Mouse (Mus musculus): ENCODE measurements at regions not wholly inside any gene's neighbourhood (a gene's known extent, or its start where the extent isn't known, plus 50 kb on each side); places are given as distances from the start of the nearest gene placed in this dataset.

DNA sequence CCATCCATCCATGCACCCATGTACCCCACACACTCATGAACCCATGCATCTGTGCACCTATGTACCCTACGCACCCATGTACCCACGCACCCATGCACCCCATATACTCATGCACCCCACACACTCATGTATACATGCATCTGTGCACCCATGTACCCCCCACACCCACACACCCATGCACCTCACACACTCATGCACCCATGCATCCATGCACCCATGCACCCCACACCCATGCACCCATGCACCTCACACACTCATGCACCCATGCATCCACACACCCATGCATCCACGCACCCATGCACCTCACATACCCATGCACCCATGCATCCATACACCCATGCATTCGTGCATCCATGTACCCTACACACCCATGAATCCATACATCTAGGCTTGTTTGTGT, 63.6 kb downstream of the 4930564D02Rik start:
- no peak for TF ChIP-seq CTCF (IDR thresholded peaks at IDR 0.05; ENCODE audit: low read depth)
- TF ChIP-seq EP300 (IDR thresholded peaks at IDR 0.05; ENCODE audit: low read depth) = no peak

Measured in heart, postnatal 0 days (tissue).